Mouse (Mus musculus): ENCODE measurements around the gene Gm21976. TPM values are rescaled to one million over a fixed set of nuclear protein-coding genes. Genes with fewer than 3 reads are reported as not detected.

Gene Gm21976
- polyA plus RNA-seq, 1 experiment: not detected

- TF ChIP-seq CTCF (IDR thresholded peaks at IDR 0.05; ENCODE audit: control insufficient read depth, insufficient read depth, low read length) (no peak), POLR2A (IDR thresholded peaks at IDR 0.05; ENCODE audit: borderline replicate concordance, control insufficient read depth, low read depth, low read length) (no peak)
- Histone ChIP-seq H3K4me3 (replicated peaks; ENCODE audit: control insufficient read depth, low read depth, low read length) (no peak overlapping the region), H3K27ac (ENCODE audit: control insufficient read depth, insufficient read depth, low read depth, low read length, poor library complexity) (no peak overlapping the region), H3K4me1 (ENCODE audit: control insufficient read depth, insufficient read depth, low read length) (no peaks in the 10 kb centered on the region)
- 82% methylated on average over 14 of the region's 14 CpGs for WGBS
Measured at GRCm38 (mm10) chr13:98306852-98307475, 27.3 kb downstream of the Gm21976 start.

- TF ChIP-seq POLR2A (IDR thresholded peaks at IDR 0.05; ENCODE audit: borderline replicate concordance, control insufficient read depth, low read depth, low read length): no peak
- TF ChIP-seq CTCF (IDR thresholded peaks at IDR 0.05; ENCODE audit: control insufficient read depth, insufficient read depth, low read length): no peak
- no peaks in the 10 kb centered on the region for H3K4me1 ChIP-seq (ENCODE audit: control insufficient read depth, insufficient read depth, low read length)
- no peak overlapping the region for H3K4me3 ChIP-seq (replicated peaks; ENCODE audit: control insufficient read depth, low read depth, low read length)
- no peak overlapping the region for H3K27ac ChIP-seq (ENCODE audit: control insufficient read depth, insufficient read depth, low read depth, low read length, poor library complexity)
- whole genome bisulfite sequencing: 84% methylated on average over 5 of the region's 5 CpGs
Measured at GRCm38 (mm10) chr13:98308004-98308403, 28.3 kb downstream of the Gm21976 start.

GRCm38 (mm10) chr13:98308724-98309123, 29.0 kb downstream of the Gm21976 start:
- WGBS: 87% methylated on average over 4 of the region's 4 CpGs
- H3K4me3 ChIP-seq (replicated peaks; ENCODE audit: control insufficient read depth, low read depth, low read length): no peak overlapping the region
- no peak overlapping the region for H3K27ac ChIP-seq (ENCODE audit: control insufficient read depth, insufficient read depth, low read depth, low read length, poor library complexity)
- no peaks in the 10 kb centered on the region for H3K4me1 ChIP-seq (ENCODE audit: control insufficient read depth, insufficient read depth, low read length)
- TF ChIP-seq POLR2A (IDR thresholded peaks at IDR 0.05; ENCODE audit: borderline replicate concordance, control insufficient read depth, low read depth, low read length) (no peak), CTCF (IDR thresholded peaks at IDR 0.05; ENCODE audit: control insufficient read depth, insufficient read depth, low read length) (no peak)

GRCm38 (mm10) chr13:98311597-98311996, 31.9 kb downstream of the Gm21976 start:
- 88% methylated on average over 5 of the region's 5 CpGs for WGBS
- H3K27ac ChIP-seq (ENCODE audit: control insufficient read depth, insufficient read depth, low read depth, low read length, poor library complexity): no peak overlapping the region
- no peak for TF ChIP-seq CTCF (IDR thresholded peaks at IDR 0.05; ENCODE audit: control insufficient read depth, insufficient read depth, low read length)
- H3K4me3 ChIP-seq (replicated peaks; ENCODE audit: control insufficient read depth, low read depth, low read length): no peak overlapping the region
- H3K4me1 ChIP-seq (ENCODE audit: control insufficient read depth, insufficient read depth, low read length): no peaks in the 10 kb centered on the region; the same call in 1 of the 2 replicates

GRCm38 (mm10) chr13:98313631-98314030, 33.9 kb downstream of the Gm21976 start:
- WGBS: 70% methylated on average over 7 of the region's 7 CpGs
- H3K4me1 ChIP-seq (ENCODE audit: control insufficient read depth, insufficient read depth, low read length): no peaks in the 10 kb centered on the region; the same call in 1 of the 2 replicates
- H3K27ac ChIP-seq (ENCODE audit: control insufficient read depth, insufficient read depth, low read depth, low read length, poor library complexity): no peak overlapping the region
- H3K4me3 ChIP-seq (replicated peaks; ENCODE audit: control insufficient read depth, low read depth, low read length): no peak overlapping the region
- no peak for TF ChIP-seq POLR2A (IDR thresholded peaks at IDR 0.05; ENCODE audit: borderline replicate concordance, control insufficient read depth, low read depth, low read length)
- TF ChIP-seq CTCF (IDR thresholded peaks at IDR 0.05; ENCODE audit: control insufficient read depth, insufficient read depth, low read length): no peak

GRCm38 (mm10) chr13:98315124-98315523, 35.4 kb downstream of the Gm21976 start:
- 55% methylated on average over 4 of the region's 4 CpGs for WGBS
- Histone ChIP-seq H3K4me3 (replicated peaks; ENCODE audit: control insufficient read depth, low read depth, low read length) (no peak overlapping the region), H3K27ac (ENCODE audit: control insufficient read depth, insufficient read depth, low read depth, low read length, poor library complexity) (no peak overlapping the region), H3K4me1 (ENCODE audit: control insufficient read depth, insufficient read depth, low read length) (no peaks in the 10 kb centered on the region; the same call in 1 of the 2 replicates)
- TF ChIP-seq CTCF (IDR thresholded peaks at IDR 0.05; ENCODE audit: control insufficient read depth, insufficient read depth, low read length) (no peak), POLR2A (IDR thresholded peaks at IDR 0.05; ENCODE audit: borderline replicate concordance, control insufficient read depth, low read depth, low read length) (no peak)

GRCm38 (mm10) chr13:98316140-98316479, 36.4 kb downstream of the Gm21976 start:
- H3K4me1 ChIP-seq (ENCODE audit: control insufficient read depth, insufficient read depth, low read length): no peaks in the 10 kb centered on the region; the same call in 1 of the 2 replicates
- under 1% methylated on average over 17 of the region's 17 CpGs for WGBS
- H3K27ac ChIP-seq (ENCODE audit: control insufficient read depth, insufficient read depth, low read depth, low read length, poor library complexity): peak overlapping the region; percentile 94; the same call in 1 of the 2 replicates
- peak overlapping the region; percentile 76 for H3K4me3 ChIP-seq (replicated peaks; ENCODE audit: control insufficient read depth, low read depth, low read length)
- TF ChIP-seq CTCF (IDR thresholded peaks at IDR 0.05; ENCODE audit: control insufficient read depth, insufficient read depth, low read length) (no peak), POLR2A (IDR thresholded peaks at IDR 0.05; ENCODE audit: borderline replicate concordance, control insufficient read depth, low read depth, low read length) (no peak)

- H3K4me1 ChIP-seq (ENCODE audit: control insufficient read depth, insufficient read depth, low read length): no peaks in the 10 kb centered on the region; the same call in 1 of the 2 replicates
- peak within 1 kb of the TSS; percentile 94 for H3K27ac ChIP-seq (ENCODE audit: control insufficient read depth, insufficient read depth, low read depth, low read length, poor library complexity)
- WGBS: under 1% methylated on average over 86 of the region's 90 CpGs
- peak within 1 kb of the TSS; percentile 76 for H3K4me3 ChIP-seq (replicated peaks; ENCODE audit: control insufficient read depth, low read depth, low read length)
- TF ChIP-seq CTCF (IDR thresholded peaks at IDR 0.05; ENCODE audit: control insufficient read depth, insufficient read depth, low read length) (no peak), POLR2A (IDR thresholded peaks at IDR 0.05; ENCODE audit: borderline replicate concordance, control insufficient read depth, low read depth, low read length) (peak; percentile 81; the same call in 1 of the 2 replicates)
Measured at GRCm38 (mm10) chr13:98316480-98317245, 37.0 kb downstream of the Gm21976 start, which contains the start of gene Btf3. Gene Btf3 (minus strand): TSS chr13:98317006.

All from bone marrow, adult 2 months (tissue).